Mouse (Mus musculus) kidney, adult 9 months (tissue): ENCODE data around the gene Rapgefl1.
A peak's percentile ranks its signal among the peaks of the same experiment; 100 is the strongest.

Experiments
- DNase-seq: peaks from one replicate; pipeline ENCODE4 v3.0.0; 2022

Rapgefl1 gene

GRCm38 (mm10) chr11:98836651-98837141 is at the start of gene Rapgefl1:
TSS of gene Rapgefl1 (plus strand) at chr11:98836785.
- DNase-seq: peak; percentile 87

- no peak for DNase-seq
Observed at GRCm38 (mm10) chr11:98787229-98787628, 49.4 kb upstream of the Rapgefl1 start.

GRCm38 (mm10) chr11:98787691-98788090 is 48.9 kb upstream of the Rapgefl1 start:
- no peak for DNase-seq

DNA sequence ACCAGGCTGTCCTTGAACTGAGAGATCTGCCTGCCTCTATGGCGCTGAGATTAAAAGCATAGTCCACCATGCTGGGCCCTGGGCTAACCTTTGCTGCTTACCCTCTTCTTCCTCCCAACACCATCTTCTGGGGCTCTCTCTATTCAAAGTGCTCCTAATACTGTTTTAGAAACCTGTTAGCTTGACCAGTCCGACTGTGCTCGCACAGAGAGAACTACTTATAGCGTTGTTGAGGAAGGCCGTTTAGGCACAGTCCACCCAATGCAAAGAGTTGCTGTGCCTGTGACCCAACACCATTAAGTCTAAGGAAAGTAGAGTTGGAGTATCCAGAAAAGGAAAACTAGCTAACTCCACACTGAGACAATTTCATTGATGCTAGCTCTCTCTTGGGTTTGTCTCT is 48.4 kb upstream of the Rapgefl1 start:
- no peak for DNase-seq

- peak; percentile 96 for DNase-seq
Observed at GRCm38 (mm10) chr11:98788550-98789218, 47.9 kb upstream of the Rapgefl1 start.

DNA sequence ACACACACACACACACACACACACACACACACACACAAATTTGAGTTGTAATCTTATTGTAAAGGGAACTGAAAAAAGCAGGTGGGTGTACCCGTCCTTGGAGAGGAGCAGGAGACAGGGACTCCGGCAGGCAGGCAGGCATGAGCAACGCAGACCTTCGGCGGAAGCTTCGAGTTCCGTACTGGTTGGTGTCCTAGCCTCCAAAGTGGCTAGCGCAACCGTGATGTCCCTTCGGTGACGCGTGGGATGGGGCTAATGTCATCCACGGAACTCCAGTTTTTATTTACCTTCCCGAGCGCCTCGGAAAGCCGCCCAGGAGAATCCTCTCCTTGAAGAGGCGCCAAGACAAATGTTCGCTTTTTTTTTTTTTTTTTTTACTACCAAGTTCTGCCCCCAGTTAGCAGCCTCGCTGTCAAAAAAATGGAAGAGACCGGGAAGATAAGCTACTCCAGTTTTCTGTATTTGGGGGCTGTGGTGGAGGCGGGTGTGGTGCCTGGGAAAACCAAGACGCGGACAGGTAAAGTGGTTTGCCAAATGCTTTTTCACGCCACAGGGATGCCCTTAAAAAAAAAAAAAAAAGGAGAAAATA is 47.3 kb upstream of the Rapgefl1 start:
- peak; percentile 52 for DNase-seq

- no peak for DNase-seq
Observed at GRCm38 (mm10) chr11:98789824-98790223, 46.8 kb upstream of the Rapgefl1 start.

GRCm38 (mm10) chr11:98790631-98791205 is 45.9 kb upstream of the Rapgefl1 start:
- no peak for DNase-seq

- DNase-seq: no peak
Observed at GRCm38 (mm10) chr11:98791448-98791847, 45.1 kb upstream of the Rapgefl1 start.

DNA sequence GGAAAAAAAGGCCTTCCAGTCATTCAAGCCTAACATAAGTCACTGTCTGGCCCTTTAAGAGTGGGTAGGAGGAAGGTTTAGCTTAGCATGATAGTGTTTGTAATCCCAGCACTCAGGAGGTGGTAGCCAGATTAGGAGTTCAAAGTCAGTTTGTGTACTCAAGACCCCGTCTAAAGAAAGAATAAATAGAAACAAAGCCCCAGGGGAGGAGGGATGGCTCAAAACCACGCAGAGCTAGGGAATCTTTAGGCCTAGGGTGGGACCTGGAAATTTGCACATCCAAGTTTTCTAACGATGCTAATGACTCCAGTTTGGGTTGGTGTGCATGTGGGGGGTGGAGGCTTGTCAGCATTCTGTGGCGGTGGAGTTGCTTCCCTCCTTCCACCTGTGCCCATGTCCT is 44.5 kb upstream of the Rapgefl1 start:
- no peak for DNase-seq

- DNase-seq: peak; percentile 82
Observed at GRCm38 (mm10) chr11:98794469-98795014, 42.0 kb upstream of the Rapgefl1 start.

DNA sequence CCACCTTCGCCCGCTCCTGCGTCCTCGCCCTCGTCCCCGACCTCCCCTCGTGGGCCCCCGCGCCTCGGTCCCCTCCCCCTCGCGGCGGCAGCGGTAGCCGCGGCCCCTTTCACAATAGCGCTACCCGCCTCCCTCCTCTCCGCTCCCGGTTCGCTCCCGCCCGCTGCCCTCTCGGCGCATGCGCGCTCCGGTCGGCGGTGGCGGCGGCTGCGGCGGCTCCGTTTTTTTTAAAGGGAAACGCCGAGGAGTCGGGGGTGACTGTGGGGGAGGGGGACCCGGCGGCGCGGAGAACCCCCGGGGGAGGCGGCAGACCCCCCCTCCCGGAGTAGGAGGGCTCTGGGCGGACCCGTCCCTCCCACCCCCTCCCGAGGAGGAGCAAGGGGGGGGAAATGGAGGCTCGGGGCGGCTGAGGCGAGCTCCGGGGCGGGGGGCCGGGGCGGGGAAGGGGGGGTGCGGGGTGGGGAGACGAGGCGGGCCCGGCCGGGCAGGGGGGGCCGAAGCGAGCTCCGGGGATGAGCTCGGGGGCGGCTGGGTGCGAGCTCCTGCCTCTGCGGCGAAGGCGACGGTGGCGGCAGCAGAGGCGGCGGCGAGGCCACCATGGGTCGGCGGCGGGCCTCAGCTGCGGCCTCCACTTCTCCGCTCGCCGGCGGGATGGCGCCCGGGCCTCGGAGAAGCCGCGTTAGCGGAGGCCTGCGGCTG is 41.4 kb upstream of the Rapgefl1 start, which contains the start of gene Msl1:
TSS of gene Msl1 (plus strand) at position 502 of the 699 bp plus-strand sequence.
- peak; percentile 89 for DNase-seq

GRCm38 (mm10) chr11:98795714-98796514 is 40.7 kb upstream of the Rapgefl1 start:
- DNase-seq: peak; percentile 50

DNA sequence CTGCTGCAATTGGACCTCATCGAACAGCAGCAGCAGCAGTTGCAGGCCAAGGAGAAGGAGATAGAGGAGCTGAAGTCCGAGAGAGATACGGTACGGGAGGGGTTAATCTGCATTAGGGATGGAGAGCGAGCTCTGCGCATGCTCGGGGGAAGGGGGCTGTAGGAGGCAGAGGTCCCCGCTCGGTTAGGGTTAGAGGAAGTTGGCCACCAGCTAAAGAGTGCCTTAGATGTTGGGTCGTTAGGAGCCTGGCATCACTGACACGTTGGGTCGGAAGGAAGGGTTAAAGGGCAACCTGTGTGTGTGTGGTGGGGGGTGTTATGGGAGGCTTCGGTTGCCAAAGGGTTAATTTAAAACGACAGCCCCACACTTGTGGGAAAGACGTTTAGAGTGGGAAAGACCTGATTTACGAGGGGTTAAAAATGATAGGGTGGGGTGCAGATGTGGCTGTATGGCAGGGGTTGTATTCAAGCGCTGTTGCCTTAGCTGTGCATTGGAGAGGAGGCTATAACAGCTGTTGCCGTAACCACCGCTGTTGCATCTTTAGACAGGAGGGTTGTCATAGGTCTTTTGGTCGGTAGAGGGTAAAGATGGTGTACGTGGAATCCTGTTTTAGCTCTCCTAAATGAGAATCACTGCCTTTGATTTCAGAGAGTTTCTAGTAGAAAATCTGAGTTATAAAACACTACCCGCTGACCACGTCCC is 39.9 kb upstream of the Rapgefl1 start:
- peak; percentile 64 for DNase-seq

DNA sequence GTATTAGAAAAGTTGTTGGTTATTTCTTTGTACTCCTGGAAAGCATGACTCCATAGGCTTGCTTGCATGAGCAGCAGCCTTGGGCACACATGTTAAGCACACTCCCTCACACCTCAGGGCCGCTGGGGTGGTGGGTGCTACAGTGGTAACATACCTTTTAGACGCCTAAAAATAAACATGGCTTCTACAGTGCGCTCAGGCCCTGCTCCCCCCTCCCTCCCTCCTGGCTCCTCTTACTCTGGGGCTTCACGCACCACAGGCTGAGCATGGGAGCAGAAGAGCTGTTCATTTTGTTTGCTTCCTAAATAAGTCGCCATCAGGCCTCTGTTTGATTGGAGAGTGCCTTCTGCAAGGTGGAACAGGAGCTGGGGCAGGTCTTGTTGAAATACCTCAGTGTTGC is 39.3 kb upstream of the Rapgefl1 start:
- DNase-seq: no peak

DNA sequence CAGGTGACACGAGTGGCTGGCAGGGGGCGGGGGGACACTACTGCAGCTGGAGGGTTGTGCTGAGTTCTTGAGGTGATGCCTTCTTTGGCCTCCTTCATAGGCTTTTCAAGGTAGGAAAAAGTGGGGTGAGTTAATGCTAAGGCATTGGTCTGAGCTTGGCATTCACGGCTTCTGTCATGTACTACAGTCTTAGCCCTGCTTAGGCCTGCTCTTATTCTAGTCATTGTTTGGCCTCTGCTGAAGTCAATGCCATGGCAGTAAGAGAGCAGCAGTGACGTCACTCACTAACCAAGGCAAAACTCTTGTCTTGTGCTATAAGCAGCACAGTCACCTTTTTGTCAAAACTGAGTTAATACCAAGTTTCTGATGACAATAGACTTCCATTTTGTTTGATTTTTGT is 38.7 kb upstream of the Rapgefl1 start:
- no peak for DNase-seq

DNA sequence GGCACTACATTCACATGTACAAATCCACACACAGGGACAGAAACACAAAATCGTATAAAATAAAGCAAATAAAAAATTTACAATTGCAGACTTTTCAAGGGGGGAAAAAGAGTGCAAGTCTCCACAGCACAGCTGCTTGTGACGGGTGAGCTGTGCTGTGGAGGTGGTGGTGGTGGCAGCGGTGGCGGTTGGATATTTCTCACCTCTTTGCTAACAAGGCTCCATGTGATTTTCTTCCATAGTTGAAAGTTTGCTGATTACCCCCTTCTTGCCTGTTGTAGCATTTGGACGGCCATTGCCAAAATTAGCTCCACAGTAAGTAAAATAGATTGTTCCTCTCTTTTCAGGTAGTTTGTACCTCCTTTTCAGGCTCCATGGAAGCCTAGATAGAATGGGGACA is 32.0 kb upstream of the Rapgefl1 start, which contains the start of gene Casc3:
TSS of gene Casc3 (plus strand) at position 301 of the 400 bp plus-strand sequence.
- DNase-seq: no peak

- DNase-seq: no peak
Observed at GRCm38 (mm10) chr11:98808417-98808816, 28.2 kb upstream of the Rapgefl1 start.

- peak; percentile 99 for DNase-seq
Observed at GRCm38 (mm10) chr11:98809457-98810290, 26.9 kb upstream of the Rapgefl1 start.

- no peak for DNase-seq
Observed at GRCm38 (mm10) chr11:98810686-98811085, 25.9 kb upstream of the Rapgefl1 start.
